Mouse (Mus musculus) MEL (cell line): ENCODE measurements around the gene Hmgb3.
"Not testable (repeated sequence)": the region's sequence is repeated elsewhere in the genome, so short reads cannot be mapped to it uniquely, and the experiment has no call there.

Experiments used
- BHLHE40 ChIP-seq: IDR thresholded peaks from 2 replicates; pipeline ENCODE4 v1.6.1; 2012; ENCODE audit warnings: low read depth, mild to moderate bottlenecking, inconsistent platforms, low read length, improper control_type of control experiment, borderline replicate concordance
- CHD2 ChIP-seq: IDR thresholded peaks from 2 replicates; pipeline ENCODE4 v1.6.1; 2011; ENCODE audit warnings: low read length, improper control_type of control experiment
- CTCF ChIP-seq, 3 experiments: IDR thresholded peaks in 2 of 3; conservative IDR thresholded peaks in 1 of 3; 2 replicates each; pipeline ENCODE4 v1.5.1; 2011 to 2012; ENCODE audit warnings: low read length in 3 of 3, low read depth in 2 of 3, mild to moderate bottlenecking in 2 of 3, improper control_type of control experiment in 1 of 3, inconsistent platforms in 1 of 3, mixed read lengths in 1 of 3, moderate library complexity in 1 of 3; ENCODE audit not compliant: control insufficient read depth in 1 of 3, insufficient read depth in 1 of 3, poor library complexity in 1 of 3, severe bottlenecking in 1 of 3
- ELF1 ChIP-seq: IDR thresholded peaks from 2 replicates; pipeline ENCODE4 v1.6.1; 2014; ENCODE audit warnings: low read depth, mild to moderate bottlenecking, inconsistent platforms, low read length, improper control_type of control experiment, moderate library complexity
- ETS1 ChIP-seq: IDR thresholded peaks from 2 replicates; pipeline ENCODE4 v1.6.1; 2012; ENCODE audit warnings: low read depth, mild to moderate bottlenecking, inconsistent platforms, low read length, improper control_type of control experiment, moderate library complexity
- GABPA ChIP-seq: IDR thresholded peaks from 2 replicates; pipeline ENCODE4 v1.6.1; 2012; ENCODE audit warnings: low read depth, mild to moderate bottlenecking, inconsistent platforms, low read length, improper control_type of control experiment, moderate library complexity
- HCFC1 ChIP-seq: IDR thresholded peaks from 2 replicates; pipeline ENCODE4 v1.6.1; 2012; ENCODE audit warnings: low read depth, mild to moderate bottlenecking, inconsistent platforms, low read length, improper control_type of control experiment, moderate library complexity
- MEF2A ChIP-seq: IDR thresholded peaks from 2 replicates; pipeline ENCODE4 v1.6.1; 2014; ENCODE audit warnings: low read depth, mild to moderate bottlenecking, inconsistent platforms, low read length, improper control_type of control experiment; ENCODE audit not compliant: poor library complexity, insufficient replicate concordance, severe bottlenecking; ENCODE audit errors: extremely low read depth
- MYC ChIP-seq: IDR thresholded peaks from 2 replicates; pipeline ENCODE4 v1.6.1; 2011; ENCODE audit warnings: low read depth, mild to moderate bottlenecking, low read length, improper control_type of control experiment, moderate library complexity
- POLR2A ChIP-seq, 2 experiments: IDR thresholded peaks; 2 replicates each; pipeline ENCODE4 v1.6.1; 2011 to 2012; ENCODE audit warnings: low read length in 2 of 2, mild to moderate bottlenecking in 2 of 2, control low read depth in 1 of 2, improper control_type of control experiment in 1 of 2, low read depth in 1 of 2, moderate library complexity in 1 of 2; ENCODE audit not compliant: control insufficient read depth in 1 of 2, insufficient read depth in 1 of 2, poor library complexity in 1 of 2
- SIN3A ChIP-seq: IDR thresholded peaks from 2 replicates; pipeline ENCODE4 v1.6.1; 2012; ENCODE audit warnings: low read length, improper control_type of control experiment, inconsistent platforms
- TAL1 ChIP-seq: IDR thresholded peaks from 2 replicates; pipeline ENCODE4 v1.6.1; 2012; ENCODE audit warnings: mild to moderate bottlenecking, inconsistent platforms, low read length, moderate library complexity, mixed read lengths
- TBP ChIP-seq: IDR thresholded peaks from 2 replicates; pipeline ENCODE4 v1.8.0; 2011; ENCODE audit warnings: low read depth, low read length, improper control_type of control experiment
- USF1 ChIP-seq: IDR thresholded peaks from 2 replicates; pipeline ENCODE4 v1.6.1; 2014; ENCODE audit warnings: low read depth, mild to moderate bottlenecking, inconsistent platforms, low read length, improper control_type of control experiment, moderate library complexity

GRCm38 (mm10) chrX:71506591-71506990, 49.1 kb upstream of the Hmgb3 start:
- not testable (repeated sequence) for TF ChIP-seq USF1; POLR2A (IDR thresholded peaks at IDR 0.05; ENCODE audit: control insufficient read depth in 1 of 2, insufficient read depth in 1 of 2, low read depth in 1 of 2, low read length in 2 of 2, poor library complexity in 1 of 2); BHLHE40; MYC; CTCF (IDR thresholded peaks at IDR 0.05 in 2 of 3, conservative IDR thresholded peaks at IDR 0.05 in 1 of 3; ENCODE audit: control insufficient read depth in 1 of 3, insufficient read depth in 1 of 3, low read depth in 2 of 3, low read length in 3 of 3, poor library complexity in 1 of 3, severe bottlenecking in 1 of 3); MEF2A; SIN3A; HCFC1; ETS1; ELF1; TAL1; TBP; GABPA; CHD2
